Mouse (Mus musculus) layer of hippocampus, adult 11-12 months (tissue): ENCODE measurements around the gene Ranbp9.
"Not testable (repeated sequence)": the region's sequence is repeated elsewhere in the genome, so short reads cannot be mapped to it uniquely, and the experiment has no call there.

Experiments
- DNase-seq: peaks from one replicate; pipeline ENCODE4 v3.0.0; 2022; ENCODE audit warnings: low spot score

Gene Ranbp9

DNA sequence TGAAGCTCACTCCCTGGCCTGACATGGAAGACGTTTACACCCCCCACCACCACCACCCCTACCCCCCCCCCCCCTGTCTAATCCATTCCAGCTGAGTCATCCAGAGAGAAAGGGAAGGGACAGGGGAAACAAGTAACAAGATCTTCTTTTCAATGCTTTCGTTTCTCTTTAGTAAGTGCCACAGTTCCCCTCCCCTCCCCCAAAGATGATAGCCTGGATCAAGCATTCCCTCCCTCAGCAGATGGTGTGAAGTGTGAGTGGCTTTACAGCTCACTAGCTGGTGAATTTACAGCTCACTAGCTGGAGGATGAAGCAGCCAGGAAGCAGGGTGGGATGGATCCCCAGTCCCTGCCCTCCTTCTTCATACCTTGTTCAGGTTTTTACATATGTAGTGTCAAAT lies 15.6 kb upstream of the Ranbp9 start:
- DNase-seq, result no peak

DNA sequence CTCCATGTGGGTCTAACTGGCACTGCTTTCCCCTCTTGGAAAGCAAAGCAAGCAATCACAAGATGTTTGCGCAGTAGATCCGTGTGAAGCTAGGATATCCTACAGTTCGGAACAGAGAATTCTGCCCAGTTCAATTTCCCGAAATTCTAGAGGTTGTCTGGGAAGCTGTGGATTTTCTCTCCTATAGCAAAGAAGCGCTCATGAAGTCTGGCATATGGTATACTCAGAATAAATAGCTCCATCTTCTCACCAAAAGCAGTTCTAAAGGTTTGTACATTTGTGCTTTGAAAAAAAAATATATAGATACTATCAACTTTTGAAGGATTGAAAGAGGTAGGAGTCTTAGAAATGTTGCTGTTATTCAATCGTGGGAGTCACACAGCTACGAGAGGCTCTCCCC lies 14.6 kb upstream of the Ranbp9 start:
- no peak for DNase-seq

DNA sequence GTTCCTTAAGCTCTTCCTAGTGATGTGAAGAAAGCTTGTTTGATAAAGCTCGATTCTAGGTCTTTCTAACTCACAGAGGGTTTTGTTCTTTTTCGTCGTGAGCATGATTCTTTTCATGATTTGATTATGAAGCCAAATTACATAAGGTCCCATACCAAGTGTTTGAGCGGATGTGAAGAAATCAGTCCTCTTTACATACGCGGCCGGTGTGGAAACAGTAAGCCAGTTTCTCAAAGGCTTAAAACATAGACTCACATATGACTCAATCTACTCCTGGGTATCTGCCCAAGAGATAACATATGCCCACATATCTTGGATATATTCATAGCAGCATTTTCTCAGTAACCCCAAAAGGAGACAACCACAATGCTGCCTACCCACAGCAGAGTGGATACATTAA lies 12.6 kb upstream of the Ranbp9 start:
- DNase-seq, result no peak

DNA sequence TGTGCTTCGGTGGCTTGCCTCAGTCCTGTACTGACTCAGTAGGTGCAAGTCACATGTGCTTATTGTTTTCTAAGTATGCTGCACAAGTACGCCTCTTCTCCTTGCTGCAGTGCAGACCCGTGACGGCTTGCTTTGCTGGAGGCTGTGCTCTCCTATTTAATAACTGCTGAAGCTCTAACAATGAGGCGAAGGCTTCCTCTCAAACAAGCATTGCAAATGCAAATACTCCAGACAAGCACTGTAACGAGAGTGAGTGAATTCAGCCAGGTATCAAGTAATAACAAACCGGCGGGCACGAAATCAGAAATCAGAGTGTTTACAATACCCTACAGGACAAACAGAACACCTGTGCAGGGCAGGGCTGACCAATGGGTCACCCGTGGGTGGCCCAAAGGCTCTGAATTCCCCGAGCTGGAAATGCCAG lies 12.0 kb upstream of the Ranbp9 start:
- DNase-seq, result no peak

DNA sequence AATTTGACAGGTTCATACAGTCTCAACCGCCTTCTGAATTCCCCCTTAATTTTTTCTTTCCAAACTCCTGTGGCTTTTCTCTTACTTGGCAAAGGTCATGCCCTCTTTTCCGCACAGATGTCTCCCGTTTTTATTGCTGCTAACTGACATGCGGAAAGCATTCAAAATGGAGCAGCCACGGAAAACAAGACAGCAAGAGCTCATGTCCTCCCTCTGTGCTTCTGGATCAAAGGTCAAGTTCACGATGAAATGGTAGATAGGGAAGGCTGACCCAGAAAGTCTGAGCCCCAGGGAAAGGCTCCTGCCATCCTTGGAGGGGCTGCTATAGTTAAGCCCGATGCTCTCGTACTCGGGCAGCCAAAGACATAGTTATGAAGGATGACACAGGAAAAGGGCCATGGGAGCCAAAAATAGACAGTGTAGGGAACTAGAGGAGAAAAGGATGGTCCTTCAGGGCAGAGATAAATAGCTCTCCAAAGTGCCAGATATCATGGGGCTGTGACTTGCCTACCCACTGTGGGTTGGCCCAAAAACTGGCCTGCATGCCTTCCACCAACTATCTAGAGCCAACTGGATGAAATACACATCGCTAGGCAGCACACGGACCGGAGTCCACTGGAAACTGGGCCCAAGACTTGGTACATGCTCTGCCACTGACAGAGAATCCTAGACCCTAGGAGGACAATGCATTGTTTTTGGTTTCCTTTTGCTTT lies 5.6 kb upstream of the Ranbp9 start:
- DNase-seq, result no peak

DNA sequence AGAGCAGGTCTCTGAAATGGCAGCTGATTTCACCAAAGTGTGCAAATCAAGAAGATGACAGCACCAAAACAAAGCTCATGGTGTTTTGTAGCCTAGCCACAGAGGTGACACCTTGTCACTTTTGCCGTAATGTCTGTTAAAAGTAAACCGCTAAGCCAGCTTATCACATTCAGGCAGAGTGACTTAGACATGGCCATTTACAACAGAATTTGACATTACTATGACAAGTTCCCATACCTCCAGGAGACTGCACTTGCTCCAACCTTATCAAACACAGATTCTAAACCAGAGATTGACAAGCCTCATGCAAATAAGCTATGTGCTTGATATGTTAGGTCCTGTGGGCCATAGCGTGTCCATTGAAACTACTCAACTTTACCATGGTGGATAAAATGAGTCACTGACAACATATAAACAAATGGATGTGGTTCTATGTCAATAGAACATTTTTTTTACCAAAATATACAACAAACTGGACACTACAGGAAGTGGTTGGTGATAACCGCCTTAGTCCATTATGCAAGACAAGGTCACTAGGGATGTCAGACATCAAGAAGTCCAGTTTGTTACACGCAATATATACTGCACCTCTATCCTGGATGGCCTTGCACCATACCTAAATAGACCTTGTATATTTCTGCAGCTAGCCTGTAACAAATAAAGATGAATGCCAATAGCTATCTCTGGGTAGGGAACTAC lies 4.3 kb upstream of the Ranbp9 start:
- DNase-seq, result no peak

DNA sequence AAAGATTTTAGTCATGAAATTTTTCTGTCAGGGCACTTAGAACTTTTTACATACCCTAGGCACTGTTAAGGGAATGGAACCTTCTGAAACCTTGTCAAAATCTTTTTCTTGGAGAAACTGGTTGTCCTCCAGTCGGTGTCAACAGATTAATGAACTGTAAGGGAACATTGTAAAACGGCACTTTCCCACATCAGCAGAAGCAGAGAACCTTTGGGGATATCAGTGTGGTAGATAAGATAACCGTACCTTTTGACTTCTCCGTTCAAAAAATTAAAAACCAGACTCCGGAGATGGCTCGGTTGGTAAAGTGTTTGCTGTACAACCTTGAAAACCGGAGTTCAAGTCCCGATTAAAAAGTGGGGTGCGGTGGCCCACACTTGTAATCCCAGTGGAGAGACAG lies 1.7 kb upstream of the Ranbp9 start:
- DNase-seq, result no peak

DNA sequence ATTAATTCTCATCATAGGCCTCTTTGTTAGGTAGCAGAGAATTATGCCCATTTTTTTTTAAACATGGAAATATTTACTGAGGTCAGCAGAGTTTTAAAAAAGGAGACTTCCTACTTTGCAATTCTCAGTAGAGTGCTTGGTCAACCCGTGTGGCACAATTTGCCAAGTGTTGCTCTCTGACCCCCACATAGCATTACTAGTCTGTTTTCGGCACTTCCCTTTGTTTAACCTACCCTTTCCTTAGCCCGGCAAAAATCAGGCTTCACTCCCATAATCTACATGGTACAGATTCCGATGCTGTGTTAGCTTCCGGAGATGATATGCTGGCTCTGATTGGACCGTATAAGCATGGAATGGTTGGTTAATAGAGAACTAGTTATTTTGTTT lies 770 bp upstream of the Ranbp9 start:
- no peak for DNase-seq

DNA sequence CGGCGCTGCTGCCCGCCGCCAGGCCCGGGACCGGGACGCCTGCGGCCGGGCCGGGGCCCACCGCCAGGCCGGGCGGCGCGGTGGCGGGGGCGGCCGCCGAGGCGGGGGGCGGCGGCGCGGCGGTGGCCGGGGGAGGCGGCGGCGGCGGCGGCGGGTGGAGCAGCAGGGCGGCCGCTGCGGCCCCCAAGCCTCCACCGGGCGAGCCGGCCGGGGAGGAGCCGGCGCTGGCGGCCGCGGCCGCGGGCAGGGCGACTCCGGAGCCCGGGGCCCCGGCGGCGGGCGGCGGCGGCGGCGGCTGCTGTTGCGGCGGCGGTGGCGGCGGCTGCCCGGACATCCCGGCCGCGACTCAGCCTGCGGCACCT lies 506 bp downstream of the Ranbp9 start:
- DNase-seq, result no peak

DNA sequence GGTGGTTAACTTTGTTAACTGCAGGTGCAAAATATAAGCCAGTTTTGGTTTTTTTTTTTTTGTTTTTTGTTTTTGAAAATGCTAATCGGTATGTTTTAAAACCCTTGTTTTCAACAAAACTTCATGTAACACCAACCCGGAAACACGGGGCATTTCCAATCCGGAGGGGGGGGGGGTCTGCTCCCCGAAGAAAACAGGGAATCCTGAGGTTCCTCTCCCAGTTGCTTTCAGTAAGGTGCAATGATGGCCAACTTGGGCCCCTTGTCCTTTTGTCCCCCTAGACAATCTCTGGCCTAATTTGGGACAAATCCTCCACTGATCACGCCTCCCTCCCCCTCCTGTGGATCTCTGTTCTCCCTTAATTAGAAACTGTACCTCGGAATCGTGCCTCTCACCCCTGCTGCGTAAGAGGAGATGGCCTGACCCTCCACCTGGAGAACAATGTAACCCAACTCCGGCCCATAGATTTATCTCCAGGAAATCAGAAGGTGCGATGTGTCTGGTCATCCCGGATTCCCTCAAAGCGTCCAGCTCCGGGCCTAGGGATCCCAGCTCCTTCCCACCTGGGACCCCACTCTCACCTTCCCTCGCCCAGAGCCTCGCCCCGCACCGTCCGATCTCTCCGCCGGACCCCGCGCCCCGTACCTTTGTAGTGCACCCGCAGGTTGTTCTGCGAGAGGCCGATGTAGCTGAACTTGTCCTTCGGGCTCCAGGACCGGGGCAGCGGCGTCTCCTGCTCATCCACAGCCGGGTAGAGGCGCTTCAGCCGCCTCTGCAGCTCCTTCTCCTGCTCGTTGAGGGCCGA lies 1.1 kb downstream of the Ranbp9 start:
- no peak for DNase-seq

DNA sequence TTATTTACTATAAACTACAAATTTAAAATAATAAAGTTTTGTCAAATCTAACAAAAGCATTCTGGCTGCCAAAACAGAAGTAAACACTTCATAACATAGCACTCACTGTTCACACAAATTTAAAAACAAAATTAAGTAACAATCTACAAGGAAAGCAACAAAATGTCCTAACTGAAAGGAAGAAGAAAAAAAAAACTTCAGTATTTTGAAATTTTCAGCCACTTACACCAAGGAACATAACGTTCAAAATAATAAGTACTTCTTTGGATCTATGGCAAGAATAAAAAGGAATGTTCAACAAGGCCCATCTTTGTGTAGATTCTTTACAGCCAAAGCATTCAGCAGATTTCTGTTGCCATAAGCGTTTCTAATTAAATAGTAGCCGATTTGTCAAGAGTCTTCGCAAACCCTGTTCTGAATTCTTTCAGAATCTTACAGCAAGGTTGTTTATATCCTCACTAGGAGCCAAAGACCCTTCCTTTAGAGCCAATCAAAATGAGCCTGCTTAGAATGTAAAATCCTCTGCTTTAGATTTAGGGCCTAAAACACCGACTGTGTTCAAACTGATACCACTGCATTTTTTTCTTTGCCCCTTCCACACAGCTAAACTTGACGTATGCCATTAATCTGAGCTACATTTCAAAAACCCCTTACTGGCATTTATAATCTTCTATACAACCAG lies 1.9 kb downstream of the Ranbp9 start:
- DNase-seq, result no peak

DNA sequence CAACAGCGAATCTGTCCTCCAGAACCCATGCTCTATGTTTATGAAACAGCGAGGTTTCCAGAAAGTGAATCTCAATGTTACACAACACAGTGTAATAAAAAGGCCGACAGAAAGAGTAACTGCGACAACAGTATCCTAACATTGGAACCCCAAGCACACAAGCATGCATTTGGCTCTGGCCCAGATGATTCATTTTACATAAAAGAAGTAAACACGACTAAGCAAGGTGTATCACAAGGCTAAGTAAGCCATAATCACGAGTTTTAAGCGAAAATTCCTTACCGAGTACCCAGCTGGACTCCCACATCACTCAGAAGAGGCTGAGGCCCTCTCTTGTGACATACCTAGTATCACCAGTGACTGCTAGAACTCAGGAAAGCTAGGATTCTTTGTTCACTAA lies 2.5 kb downstream of the Ranbp9 start:
- no peak for DNase-seq

DNA sequence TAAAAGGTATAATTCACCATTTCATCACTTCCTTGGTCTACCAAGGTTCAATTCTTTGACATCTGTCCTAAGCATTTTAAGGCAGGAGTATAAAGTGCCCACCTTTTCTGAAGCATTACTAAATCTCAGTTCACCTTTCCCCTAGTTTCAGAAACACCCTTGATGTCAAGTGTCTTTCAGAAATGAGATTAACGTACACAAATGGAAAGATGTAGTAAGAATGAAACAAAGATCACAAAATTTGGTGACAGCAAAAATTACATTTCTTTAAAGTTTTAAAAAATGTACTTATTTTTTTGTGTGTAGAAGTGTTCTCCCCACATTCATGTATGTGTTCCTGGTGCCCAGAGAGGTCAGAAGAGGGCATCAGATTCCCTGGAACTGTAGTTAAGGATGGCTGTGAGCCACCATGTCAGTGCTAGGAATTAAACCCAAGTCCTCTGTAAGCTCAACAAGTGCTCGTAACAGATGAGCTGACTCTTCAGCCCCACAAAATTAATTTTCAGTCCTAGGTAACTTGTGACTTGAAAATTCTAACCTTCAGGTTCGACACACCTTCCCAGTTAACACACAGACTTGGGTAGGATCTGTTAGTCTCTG lies 3.9 kb downstream of the Ranbp9 start:
- DNase-seq, result no peak

DNA sequence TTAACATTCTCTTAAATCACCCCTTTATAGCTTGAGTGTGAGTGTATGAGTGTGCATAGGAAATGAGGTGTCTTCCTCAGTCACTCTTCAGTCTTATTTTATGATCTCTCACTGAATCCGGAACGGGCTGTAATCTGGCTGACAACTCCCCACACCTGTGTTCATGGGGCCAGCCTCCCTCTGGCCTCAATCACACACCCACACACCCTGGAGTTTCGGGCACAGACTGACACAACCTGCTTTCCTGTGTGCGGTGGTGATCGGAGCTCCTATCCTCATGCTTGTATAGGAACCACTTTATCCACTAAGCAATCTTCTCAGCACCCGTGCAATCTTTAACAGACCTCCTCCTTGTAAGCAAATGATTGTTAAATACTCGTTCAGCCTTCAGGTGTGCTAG lies 4.9 kb downstream of the Ranbp9 start:
- no peak for DNase-seq

DNA sequence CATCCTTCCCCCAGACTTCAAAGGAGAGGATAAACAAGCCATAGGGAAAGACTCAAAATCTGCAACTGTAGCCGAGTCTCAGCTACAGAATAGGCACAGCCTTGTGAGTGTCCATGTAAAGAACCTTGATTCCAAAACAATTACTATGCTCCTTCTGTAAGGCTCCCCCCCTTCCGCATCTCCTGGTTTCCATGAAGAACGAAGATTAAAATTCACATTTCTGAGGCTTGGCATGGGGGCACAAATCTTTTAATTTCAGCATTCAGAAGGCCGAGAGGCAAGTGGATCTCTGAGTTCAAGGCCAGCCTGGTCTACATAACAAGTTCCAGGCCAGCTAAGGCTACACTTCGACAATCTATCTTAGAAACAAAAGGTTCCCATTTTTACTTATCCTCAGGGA lies 6.4 kb downstream of the Ranbp9 start:
- no peak for DNase-seq

DNA sequence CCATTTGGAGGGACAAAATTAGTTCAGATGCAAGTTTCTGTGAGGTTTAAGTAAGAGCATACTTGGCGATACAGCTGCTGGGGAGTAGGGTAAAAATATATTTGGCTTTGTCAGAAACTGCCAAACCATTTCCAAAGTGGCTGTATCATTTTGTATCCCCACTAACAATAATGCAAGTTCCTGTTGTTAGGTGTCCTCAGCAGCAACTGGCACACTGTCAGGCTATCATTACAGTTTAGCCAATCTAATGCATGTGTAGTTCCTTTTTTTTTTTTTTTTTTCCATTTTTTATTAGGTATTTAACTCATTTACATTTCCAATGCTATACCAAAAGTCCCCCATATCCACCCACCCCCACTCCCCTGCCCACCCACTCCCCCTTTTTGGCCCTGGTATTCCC lies 9.2 kb downstream of the Ranbp9 start:
- not testable (repeated sequence) for DNase-seq

DNA sequence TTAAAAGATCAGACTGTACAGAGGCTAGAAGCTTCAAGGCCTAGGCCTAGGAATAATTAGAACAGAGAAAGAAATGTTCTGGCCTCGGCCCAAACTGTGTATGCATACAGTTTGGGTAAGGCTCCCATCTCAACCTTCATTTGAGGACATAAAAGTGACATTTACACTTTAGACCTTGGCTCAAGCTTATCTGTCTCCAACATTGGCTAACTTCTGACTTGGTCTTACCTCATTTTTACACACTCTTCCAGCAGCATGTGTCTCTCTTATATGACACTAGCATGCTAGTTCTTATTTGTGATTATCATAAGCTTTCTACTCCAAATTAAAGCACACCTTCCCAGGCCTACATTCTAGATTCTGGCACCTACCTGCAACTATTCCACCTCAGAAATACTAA lies 11.5 kb downstream of the Ranbp9 start:
- no peak for DNase-seq

DNA sequence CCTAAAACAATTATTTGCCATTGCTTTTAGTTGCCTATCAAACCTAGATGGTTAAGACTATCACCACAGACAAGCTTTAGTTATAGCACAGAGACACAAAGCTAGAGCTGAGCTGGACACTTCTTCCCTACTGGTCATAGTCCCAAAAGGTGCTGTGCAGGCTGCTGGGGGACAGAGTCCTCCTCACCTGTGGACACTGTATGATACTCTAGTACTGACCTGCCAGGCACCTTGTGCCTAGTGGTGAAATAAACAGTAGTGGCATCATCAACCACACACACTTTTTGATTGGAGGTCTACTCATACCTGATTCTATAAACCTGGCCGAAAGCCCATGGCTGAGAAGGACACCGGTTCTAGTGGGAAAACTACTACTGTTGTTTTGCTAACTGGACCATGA lies 16.5 kb downstream of the Ranbp9 start:
- no peak for DNase-seq

DNA sequence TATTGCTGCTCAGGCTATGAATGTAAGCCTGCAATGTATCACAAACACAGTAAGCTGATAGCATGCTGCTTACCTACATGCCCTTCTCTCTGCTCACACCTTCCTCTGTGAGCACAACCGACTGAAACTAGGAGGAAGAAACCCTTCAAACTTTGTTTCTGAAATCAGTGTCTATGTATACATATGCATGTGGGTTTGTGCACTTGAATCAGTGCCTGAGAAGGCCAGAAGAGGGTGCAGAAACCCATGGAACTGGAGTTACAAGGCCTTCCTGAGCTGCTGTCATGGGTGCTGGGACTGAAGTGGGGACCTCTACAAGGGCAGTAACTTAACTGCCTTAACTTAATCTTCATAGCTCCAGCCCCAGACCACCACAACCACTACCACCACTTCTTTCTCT lies 23.9 kb downstream of the Ranbp9 start:
- no peak for DNase-seq

DNA sequence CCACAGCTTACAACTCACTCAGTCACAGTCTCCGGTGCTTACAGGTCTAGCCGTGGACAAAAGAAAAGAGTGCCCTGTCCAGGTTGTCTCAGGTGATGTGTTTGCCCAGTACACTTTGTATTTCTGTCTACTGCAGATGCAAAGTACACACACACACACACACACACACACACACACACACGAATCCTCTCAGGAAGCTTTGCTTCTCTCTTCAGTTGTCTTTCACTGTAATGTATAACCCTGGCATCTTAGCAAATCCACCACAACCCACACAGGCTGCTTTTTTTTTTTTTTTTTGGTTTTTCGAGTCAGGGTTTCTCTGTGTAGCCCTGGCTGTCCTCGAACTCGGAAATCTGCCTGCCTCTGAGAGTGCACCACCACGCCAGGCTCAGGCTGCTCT lies 26.7 kb downstream of the Ranbp9 start:
- DNase-seq, result no peak

DNA sequence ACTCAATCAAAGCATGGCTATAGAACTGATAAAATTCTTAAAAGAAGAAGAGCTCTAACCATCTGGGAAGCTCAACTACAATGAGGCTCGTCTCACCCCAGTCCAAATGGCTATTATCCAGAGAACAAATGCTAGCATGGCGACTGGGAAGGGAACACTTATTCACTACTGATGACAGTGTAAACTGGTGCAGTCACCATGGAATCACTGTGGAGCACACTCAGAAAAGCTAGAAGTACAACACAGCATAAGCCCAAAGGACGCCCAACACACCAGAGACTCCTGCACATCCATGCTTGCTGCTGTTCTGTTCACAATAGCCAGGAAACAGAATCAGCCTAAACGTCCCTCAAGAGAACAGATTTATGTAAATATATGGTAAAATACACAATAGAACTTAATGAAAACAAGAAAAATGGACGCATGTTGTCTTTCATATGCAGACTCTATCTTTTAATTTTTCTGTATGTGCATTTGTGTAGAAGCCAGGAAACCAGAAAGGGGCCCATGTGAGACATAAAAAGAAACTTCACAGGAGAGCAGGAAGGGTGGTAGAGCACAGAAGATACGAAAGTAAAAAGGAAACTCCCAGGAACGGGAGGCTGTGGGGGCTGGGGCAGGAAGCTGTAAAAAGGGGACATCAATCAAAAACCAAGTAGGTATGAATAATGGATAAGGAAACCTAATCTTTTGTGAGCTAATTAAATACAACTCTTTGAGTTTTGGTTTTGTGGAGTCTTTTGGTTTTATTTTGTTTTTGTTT lies 28.1 kb downstream of the Ranbp9 start:
- no peak for DNase-seq

DNA sequence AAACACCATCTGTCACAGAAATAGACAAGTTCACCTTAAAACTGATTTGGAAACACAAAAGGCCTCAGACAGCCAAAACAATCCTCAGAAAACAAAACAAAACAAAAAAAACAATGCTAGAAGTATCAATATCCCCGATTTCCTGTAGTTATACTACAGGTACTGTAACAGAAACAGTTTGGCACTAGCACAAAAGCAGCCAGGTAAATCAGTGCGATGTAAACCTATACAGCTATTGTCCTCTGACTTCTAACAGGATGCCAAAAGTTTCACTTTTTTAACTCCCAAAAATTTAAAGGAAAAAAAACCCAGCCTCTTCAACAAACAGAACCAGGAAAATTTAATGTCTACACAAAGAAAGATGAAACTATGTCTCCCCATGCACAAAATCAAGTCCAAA lies 28.9 kb downstream of the Ranbp9 start:
- DNase-seq, result no peak
